Mouse (Mus musculus) megakaryocyte-erythroid progenitor cell, adult 5-6 weeks (primary cell): ENCODE results near the gene Hprt. TPM values are rescaled to one million over a fixed set of nuclear protein-coding genes. Genes with fewer than 3 reads are reported as not detected.

ENCODE experiments used
- ATAC-seq: replicated peaks from 2 replicates; pipeline ENCODE4 v1.8.0; 2016; ENCODE audit warnings: mild to moderate bottlenecking, inconsistent platforms; ENCODE audit not compliant: severe bottlenecking, poor library complexity, low FRiP score, low TSS enrichment
- total RNA-seq, 2 experiments: library from RNA; stranded (forward) in 1 of 2; stranded (reverse) in 1 of 2; fragments of 200-1000, 215-1000 nt in 1 of 2; fragments of >200 nt in 1 of 2; fragmentation: Nextera tagmentation in 1 of 2; gene quantifications; 2 replicates each; pipeline ENCODE4 v1.2.3; 2014 to 2017

Gene Hprt
- total RNA-seq, 2 experiments from 2014 or later, result 245 to 376 TPM

- no peak for ATAC-seq
These were observed 51.7 kb downstream of the Hprt start for GRCm38 (mm10) chrX:53039651-53040050.

DNA sequence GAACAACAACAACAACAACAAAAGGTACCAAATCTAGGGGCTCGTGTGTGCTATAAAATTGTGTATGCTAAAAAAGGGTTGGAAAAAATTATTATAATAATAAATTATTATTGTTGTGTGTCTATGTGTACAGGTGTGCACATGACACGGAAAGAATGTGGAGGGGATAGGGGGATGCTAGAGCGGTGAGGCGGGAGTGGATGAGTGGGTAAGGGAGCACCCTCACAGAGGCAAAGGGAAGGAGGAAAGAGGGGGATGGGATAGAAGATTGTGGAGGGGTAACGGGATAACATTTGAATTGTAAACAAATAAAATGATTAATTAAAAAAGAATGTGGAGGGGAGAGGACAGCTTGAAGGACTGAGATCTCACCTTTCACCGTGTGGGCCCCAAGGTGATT, 52.2 kb downstream of the Hprt start:
- no peak for ATAC-seq

DNA sequence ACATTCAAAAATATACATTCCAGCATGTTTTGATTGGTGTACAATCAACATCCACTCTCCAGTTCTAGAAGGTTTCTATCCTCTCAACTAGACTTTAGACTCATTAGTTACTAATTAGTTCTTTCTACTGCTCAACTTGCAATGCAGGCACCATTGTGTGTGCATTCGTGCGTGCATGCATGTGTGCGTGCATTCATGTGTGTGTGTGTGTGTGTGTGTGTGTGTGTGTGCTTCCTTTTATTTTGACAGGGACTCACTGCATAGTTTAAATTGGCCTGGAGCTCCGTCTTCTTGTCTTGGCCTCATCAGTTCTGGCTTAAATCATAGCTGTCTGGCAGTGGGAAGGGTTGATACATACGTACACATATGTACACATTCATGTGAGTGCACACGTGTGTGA, 53.1 kb downstream of the Hprt start:
- ATAC-seq, result no peak

DNA sequence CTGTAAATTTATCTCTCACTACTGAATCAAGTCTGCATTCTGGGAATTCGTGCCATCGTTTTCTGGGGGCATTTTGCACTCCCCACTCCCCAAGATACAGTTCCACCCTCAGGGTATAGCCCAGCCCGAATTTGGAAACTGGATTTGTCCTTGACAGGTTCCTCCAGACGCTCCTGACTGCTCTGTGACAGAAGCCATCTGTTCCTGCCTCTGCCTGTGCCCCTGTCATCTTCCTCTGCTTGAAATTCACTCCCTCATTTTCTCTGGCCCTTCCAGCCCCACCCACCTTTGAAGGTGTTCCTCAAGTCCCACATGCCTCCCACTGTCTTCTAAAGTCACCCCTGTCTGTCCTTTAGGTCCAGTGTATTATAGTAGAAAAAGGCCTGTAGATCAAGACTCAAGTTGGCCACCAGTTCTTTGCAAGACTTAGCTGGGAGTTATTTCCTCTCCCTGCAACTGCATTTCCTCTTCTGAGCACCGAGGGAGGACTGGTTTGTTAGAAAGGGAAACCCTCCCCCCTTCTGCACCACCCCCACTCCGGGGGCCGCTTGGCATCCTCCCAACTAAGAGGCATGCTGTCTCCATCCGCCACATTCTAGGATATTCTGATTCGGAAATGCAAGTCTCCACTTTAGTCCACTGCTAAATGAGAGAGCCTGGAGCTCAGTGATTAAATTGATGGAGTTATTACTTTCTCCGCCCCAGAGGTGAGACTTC, 57.4 kb downstream of the Hprt start:
- ATAC-seq, result no peak

DNA sequence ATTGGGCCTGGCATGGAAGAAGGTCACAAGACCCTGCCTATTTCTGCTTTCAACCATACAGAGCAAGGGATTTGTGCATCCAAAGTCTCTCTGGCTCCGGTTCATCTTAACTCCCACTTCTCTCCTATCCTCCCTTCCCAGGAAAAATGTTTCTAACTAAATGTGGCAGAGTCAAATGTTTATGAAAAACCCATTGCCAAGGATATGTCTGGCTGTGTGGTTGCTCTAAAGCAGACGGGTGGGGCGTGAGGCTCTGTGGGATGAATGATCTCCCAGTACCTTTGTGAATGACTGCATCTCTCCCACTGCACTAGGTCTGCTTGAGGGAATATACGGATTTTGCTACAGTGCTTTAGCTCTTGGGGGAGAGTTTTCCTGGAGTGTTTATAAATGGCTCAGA, 58.1 kb downstream of the Hprt start:
- ATAC-seq, result no peak

GRCm38 (mm10) chrX:53046911-53047310, 59.0 kb downstream of the Hprt start:
- no peak for ATAC-seq

DNA sequence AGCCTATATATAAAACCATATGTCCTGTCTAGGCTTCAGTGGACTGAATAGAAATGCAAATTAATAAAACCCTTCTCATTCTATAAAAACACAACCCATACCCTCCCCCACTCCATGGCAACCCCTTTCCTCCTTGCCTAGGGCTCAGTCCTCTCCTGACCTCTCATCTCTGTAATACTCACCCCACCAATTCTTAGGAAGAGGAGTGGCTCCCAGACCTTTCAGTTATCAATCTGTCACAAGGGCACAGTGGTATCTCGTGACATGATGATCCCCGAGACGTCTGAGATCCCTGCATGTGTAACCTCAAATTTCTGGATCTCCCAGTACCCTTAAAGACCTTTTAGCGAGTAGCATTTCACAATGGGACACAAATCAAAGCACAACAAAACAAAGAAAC, 61.3 kb downstream of the Hprt start:
- ATAC-seq, result no peak

GRCm38 (mm10) chrX:53050353-53050752, 62.4 kb downstream of the Hprt start:
- ATAC-seq, result no peak

DNA sequence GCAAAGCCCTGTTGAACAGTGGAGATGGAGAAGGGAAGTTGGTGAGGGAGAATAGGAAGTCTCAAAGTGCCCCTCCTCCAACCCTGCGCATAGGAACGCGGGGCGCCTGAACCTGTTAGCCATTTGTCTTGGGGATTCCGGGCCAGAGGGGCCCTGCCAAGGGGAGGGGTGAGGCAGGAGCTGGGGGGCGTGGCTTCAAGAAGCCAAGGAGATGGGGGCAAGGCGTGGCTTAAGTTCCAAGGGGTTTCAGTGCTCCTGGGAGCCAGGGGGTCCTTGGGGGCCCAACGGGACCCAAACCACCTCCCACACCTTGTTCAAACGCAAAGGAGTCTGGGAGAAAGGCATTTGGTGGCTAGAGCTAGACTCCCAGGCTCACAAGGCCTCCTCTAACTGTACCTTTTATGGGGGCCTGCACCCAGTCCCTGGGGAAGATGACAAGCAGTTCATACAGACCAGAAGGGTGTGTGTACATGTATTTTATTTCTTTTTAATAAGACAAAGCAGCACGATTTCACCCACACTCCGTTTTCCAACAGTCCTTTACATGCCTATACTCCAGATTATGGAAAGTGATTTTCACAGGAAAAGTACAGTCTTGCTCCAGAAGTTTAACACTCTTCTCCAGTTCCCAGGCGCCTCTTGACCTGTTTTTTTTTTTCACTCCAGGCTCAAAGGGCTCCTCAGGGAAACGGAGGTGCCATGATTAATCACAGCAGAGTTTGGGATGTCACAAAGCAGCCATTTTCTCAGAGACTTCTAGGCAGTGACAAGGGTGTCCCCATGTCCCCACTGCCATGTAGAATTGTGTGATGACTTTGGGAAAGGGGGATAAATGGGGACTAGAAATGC, 64.9 kb downstream of the Hprt start:
- ATAC-seq, result 0 out of 2 replicates have a peak, but pooled peaks have one; percentile 42

DNA sequence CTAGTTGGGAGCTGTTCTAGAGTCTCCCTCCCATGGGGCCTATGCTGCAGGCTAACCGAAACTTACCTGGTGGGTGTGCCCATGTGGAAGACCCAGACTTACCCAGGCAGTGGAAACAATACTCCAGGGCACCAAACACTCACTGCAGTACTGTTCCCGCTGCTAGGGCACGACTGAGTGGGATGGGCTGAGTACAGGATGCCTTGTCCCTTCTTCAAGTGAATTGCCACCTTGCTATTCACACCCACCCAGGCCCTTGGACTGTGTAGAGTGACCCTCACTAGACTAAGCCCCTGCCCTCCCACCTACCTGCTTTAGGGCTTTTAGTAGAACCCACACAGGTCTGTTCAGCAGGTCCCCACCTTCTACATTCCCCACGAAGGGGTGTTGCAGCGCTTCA, 65.9 kb downstream of the Hprt start:
- ATAC-seq, result no peak

GRCm38 (mm10) chrX:53055771-53056170, 67.8 kb downstream of the Hprt start:
- no peak for ATAC-seq

- ATAC-seq, result peak; percentile 49; the same call in 1 of the 2 replicates
These were observed 68.7 kb downstream of the Hprt start for GRCm38 (mm10) chrX:53056627-53057026.

GRCm38 (mm10) chrX:53057054-53057759, 69.3 kb downstream of the Hprt start:
- peak; percentile 83 for ATAC-seq

- no peak for ATAC-seq
These were observed 69.8 kb downstream of the Hprt start for GRCm38 (mm10) chrX:53057760-53058090.

DNA sequence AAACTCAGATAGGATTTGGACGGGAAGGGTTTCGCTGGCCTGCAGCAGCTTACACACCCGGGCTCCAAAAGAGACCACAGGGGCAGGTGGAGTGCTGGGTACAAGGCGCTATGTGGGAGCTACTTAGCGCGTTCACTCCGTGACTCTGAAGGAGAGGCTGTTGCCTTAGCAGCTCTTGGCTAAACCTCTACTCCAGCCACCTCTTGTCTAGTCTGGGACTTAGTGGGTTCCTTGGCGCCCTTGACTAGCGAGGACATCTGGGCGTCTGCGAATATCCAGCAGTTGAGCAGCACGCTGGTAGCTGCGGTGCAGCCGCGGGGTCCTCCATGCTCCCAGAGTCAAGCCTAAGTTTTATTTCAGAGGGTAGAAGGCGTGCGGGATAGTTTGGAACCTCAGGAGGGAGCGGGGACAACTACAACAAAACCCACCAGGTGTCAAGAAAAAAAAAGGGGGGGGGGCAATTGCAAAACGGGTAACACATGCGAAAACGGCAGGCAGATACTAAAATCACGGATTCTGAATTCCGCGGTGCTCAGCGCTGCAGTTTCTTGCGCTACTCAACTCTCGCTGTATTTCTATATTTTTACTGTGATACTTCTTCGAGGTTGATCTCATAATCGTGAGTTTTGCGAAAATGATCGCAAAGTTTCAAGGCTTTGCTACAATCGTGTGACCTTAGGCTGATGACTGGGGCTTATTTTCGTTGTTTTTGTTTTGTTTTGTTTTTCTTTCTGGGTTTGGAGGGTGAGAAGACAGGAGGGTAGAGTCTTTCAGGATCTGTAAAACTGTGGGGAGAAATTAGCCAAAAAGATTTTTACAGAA, 70.7 kb downstream of the Hprt start:
- ATAC-seq, result peak; percentile 43

GRCm38 (mm10) chrX:53059426-53060007, 71.6 kb downstream of the Hprt start:
- ATAC-seq, result no peak

- no peak for ATAC-seq
These were observed 76.5 kb downstream of the Hprt start for GRCm38 (mm10) chrX:53064406-53064805.
